Comparison of ENCODE assay signal across 8 mouse cellular contexts in the genomic region with DNA sequence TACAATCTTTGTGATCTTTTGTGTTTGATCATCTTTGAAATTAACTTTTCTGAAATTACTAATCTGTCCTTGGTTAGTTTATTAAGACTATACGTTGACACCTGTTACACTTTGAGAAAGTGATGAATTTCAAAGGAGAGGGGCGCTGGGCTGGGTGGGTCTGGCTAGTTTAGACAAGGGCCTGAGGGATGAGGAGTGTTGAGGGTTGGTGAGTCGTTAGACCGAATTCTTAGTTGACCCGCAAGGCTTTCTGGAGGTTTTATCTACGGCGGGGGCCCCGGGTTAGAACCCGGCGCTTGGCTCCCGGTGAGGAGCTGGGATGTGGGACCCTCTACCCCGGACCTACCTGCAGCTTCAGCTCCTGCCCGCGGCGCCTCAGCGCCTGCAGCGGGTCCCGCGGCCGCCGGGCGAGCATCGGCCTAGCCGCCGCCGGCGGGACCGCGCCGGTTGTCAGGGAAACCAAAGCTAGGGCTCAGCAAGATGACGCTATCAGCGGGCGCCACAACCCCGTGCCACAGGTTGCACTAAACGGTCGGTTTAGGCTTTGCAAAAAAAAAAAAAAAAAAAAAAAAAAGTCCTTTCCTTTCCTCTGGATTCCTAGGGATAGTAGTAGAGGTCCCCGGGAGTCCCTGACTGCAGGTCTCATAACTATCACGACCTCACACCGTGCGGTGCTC. TPM values are rescaled to one million over a fixed set of nuclear protein-coding genes. Genes with fewer than 3 reads are reported as not detected.
DNase-seq lines count a peak whose midpoint lies in the region; ATAC-seq lines count a peak whose summit lies in the region.

A gene (minus strand): TSS at position 458 of the 677 bp plus-strand sequence.

- peak within 1 kb of the TSS; percentile 70 for H3K4me2 ChIP-seq in hindbrain, embryonic 13.5 days

- peak within 1 kb of the TSS; percentile 74 for H3K4me3 ChIP-seq in hindbrain, embryonic 13.5 days

- H3K36me3 ChIP-seq in hindbrain, embryonic 13.5 days: no peaks in the 10 kb centered on the region

- ATAC-seq in hindbrain, embryonic 13.5 days (ENCODE audit: low FRiP score): peak; percentile 74

- H3K9me3 ChIP-seq in hindbrain, embryonic 13.5 days: no peaks in the 10 kb centered on the region

- H3K27ac ChIP-seq in hindbrain, embryonic 13.5 days: peak within 1 kb of the TSS; percentile 19; the same call in 1 of the 2 replicates

- H3K27me3 ChIP-seq in hindbrain, embryonic 13.5 days: no peaks in the 10 kb centered on the region

- DNase-seq in NIH3T3 (ENCODE audit: low read depth): peak; percentile 92
- DNase-seq in cerebellum, postnatal 10 days: peak; percentile 91 to 93
- peak; percentile 57 to 67 for DNase-seq in frontal cortex, postnatal 14 days (ENCODE audit: low spot score in 2 of 2)
- DNase-seq in layer of hippocampus, postnatal 25 days (ENCODE audit: extremely low spot score in 1 of 2, low spot score in 1 of 2): peak; percentile 76 to 83
- DNase-seq in lung, postnatal 25 days (ENCODE audit: low spot score): peak; percentile 86
- DNase-seq in retina, embryonic 14.5 days (ENCODE audit: low spot score): peak; percentile 92
- DNase-seq in thymus, postnatal 4 days: peak; percentile 91

- under 1% methylated on average over 40 of the region's 40 CpGs for whole genome bisulfite sequencing in hindbrain, embryonic 13.5 days

- H3K4me1 ChIP-seq in hindbrain, embryonic 13.5 days (replicated peaks): peaks cover 29% of the 10 kb centered on the region

- peak within 1 kb of the TSS; percentile 79 for H3K9ac ChIP-seq in hindbrain, embryonic 13.5 days

RNA-seq across cellular contexts. Expression of the gene that starts here (rescaled TPM):
- 18.8 and 19.9 TPM in 2 replicates for polyA plus RNA-seq in hindbrain, embryonic 13.5 days (2015; fragmentation: Nextera tagmentation; extraction: Ambion mirVana)
- total RNA-seq in layer of hippocampus, postnatal 25 days (2021): 10 to 100 TPM; 18.8 to 23.4 TPM

Comparison
In these comparisons a context has a peak if more than half of its experiments do, and no peak if none do; other contexts are left out.
1. Peak in every context shown above with its lines: DNase-seq, ATAC-seq, H3K4me3 ChIP-seq and H3K27ac ChIP-seq.